Mouse (Mus musculus): Measurements from ENCODE around the gene Gsg1l. TPM values are rescaled to one million over a fixed set of nuclear protein-coding genes. Genes with fewer than 3 reads are reported as not detected.

Gsg1l gene
- polyA plus RNA-seq, 2 experiments: 0.07 TPM; not detected in 1

DNA sequence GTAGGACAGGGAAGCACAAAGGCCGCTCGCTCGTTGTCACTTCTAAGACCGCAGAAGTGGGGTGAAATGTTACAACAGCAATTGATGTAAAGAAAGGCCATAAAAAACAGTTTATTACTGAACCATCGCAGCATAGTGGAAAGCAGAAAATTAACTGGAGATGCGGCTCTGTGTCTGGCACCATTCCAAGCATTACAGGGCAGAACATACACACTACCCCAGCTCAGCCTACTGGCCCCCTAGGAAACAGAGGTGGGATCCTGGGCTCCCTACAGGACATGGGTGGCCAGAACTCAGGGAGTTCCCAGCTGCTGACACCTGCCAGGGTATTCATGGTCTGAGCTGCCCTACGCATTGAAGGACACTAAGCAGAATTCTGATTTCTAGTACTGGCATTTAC lies 23.3 kb downstream of the Gsg1l start:
- no peak for TF ChIP-seq CTCF (IDR thresholded peaks at IDR 0.05; ENCODE audit: low read depth)
- TF ChIP-seq EP300 (IDR thresholded peaks at IDR 0.05; ENCODE audit: low read depth): no peak
- no peak overlapping the region for H3K9ac ChIP-seq (replicated peaks)
- H3K4me3 ChIP-seq (ENCODE audit: insufficient read depth in 1 of 2, low read depth in 2 of 2, low read length in 2 of 2): no peak overlapping the region
- no peaks in the 10 kb centered on the region; the same call in 1 of the 2 replicates for H3K27me3 ChIP-seq (ENCODE audit: control insufficient read depth, insufficient read depth, low read length)
- ATAC-seq (ENCODE audit: insufficient read depth) (no peak), DNase-seq (ENCODE audit: low read depth in 3 of 3, low spot score in 3 of 3) (no peak)
- WGBS (ENCODE audit: insufficient replicate concordance): 66% methylated on average over 7 of the region's 7 CpGs
- no peaks in the 10 kb centered on the region for H3K9me3 ChIP-seq (ENCODE audit: control insufficient read depth, low read length)
- H3K4me2 ChIP-seq (ENCODE audit: low read depth): no peak overlapping the region
- H3K27ac ChIP-seq: no peak overlapping the region
- H3K36me3 ChIP-seq (replicated peaks; ENCODE audit: control insufficient read depth, insufficient read depth, low read depth): no peaks in the 10 kb centered on the region
- no peaks in the 10 kb centered on the region for H3K4me1 ChIP-seq (replicated peaks; ENCODE audit: control insufficient read depth in 2 of 2, insufficient read depth in 2 of 2, low read length in 1 of 2)

DNA sequence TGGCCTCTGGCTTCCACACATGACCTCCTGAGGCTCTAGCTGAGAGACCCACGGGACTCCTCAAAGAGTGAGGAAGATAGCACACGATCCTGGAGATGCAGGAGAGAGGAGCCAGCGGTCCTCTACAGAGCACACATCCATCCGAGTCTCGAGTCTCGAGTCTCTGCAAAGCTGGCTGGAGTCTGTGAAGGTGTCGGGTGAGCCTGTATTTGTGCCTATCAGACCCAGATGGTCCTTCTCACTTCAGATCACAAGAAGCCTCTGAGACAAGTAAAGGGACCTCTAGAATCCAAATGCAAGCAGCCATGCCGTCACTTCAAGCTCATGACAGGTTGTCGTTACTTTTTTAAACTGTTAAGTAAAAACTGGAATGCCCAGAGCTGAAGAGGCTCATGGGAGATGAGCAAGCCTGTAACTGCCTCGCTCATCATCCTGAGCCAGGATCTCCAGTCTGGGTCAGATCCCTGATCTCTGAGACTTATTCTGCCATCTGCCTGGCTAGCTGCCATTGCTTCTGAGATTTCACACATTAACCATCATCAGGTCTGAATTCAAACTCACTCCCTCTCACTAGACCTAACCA lies 24.8 kb downstream of the Gsg1l start:
- no peaks in the 10 kb centered on the region for H3K36me3 ChIP-seq (replicated peaks; ENCODE audit: control insufficient read depth, insufficient read depth, low read depth)
- 45% methylated on average over 10 of the region's 10 CpGs for WGBS (ENCODE audit: insufficient replicate concordance)
- no peak overlapping the region for H3K27ac ChIP-seq
- DNase-seq (ENCODE audit: low read depth in 3 of 3, low spot score in 3 of 3) (no peak), ATAC-seq (ENCODE audit: insufficient read depth) (no peak)
- H3K27me3 ChIP-seq (ENCODE audit: control insufficient read depth, insufficient read depth, low read length): no peaks in the 10 kb centered on the region; the same call in 1 of the 2 replicates
- no peak overlapping the region for H3K4me3 ChIP-seq (ENCODE audit: insufficient read depth in 1 of 2, low read depth in 2 of 2, low read length in 2 of 2)
- TF ChIP-seq EP300 (IDR thresholded peaks at IDR 0.05; ENCODE audit: low read depth) (no peak), CTCF (IDR thresholded peaks at IDR 0.05; ENCODE audit: low read depth) (no peak)
- no peak overlapping the region for H3K4me2 ChIP-seq (ENCODE audit: low read depth)
- no peaks in the 10 kb centered on the region for H3K9me3 ChIP-seq (ENCODE audit: control insufficient read depth, low read length)
- H3K4me1 ChIP-seq (replicated peaks; ENCODE audit: control insufficient read depth in 2 of 2, insufficient read depth in 2 of 2, low read length in 1 of 2): no peaks in the 10 kb centered on the region
- H3K9ac ChIP-seq (replicated peaks): no peak overlapping the region

DNA sequence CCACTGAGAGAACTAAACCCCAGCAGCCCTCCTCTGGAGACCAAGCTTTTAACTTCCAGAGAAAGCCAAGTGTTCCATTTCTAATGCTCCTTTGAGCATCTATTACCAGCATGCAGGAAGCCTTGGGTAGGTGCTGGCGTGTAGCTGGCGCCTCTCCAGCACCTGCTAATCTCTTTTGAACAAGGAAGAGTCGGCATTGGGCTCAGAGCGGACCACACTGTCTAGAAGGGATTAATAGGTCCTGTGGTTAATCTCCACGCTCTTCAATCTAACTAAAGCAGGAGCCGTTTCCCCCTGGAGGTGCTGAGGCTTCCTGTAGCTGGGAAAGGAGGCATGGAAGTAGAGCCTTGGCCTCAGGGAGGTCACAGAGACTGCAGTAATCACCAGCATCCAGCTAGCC lies 27.6 kb downstream of the Gsg1l start:
- DNase-seq (ENCODE audit: low read depth in 3 of 3, low spot score in 3 of 3): no peak
- Histone ChIP-seq H3K9me3 (ENCODE audit: control insufficient read depth, low read length) (no peaks in the 10 kb centered on the region), H3K27me3 (ENCODE audit: control insufficient read depth, insufficient read depth, low read length) (no peaks in the 10 kb centered on the region; the same call in 1 of the 2 replicates), H3K9ac (replicated peaks) (no peak overlapping the region), H3K27ac (no peak overlapping the region), H3K4me2 (ENCODE audit: low read depth) (no peak overlapping the region), H3K36me3 (replicated peaks; ENCODE audit: control insufficient read depth, insufficient read depth, low read depth) (no peaks in the 10 kb centered on the region), H3K4me1 (replicated peaks; ENCODE audit: control insufficient read depth in 2 of 2, insufficient read depth in 2 of 2, low read length in 1 of 2) (no peaks in the 10 kb centered on the region), H3K4me3 (ENCODE audit: insufficient read depth in 1 of 2, low read depth in 2 of 2, low read length in 2 of 2) (no peak overlapping the region)
- 40% methylated on average over 6 of the region's 6 CpGs for WGBS (ENCODE audit: insufficient replicate concordance)
- ATAC-seq (ENCODE audit: insufficient read depth): no peak
- TF ChIP-seq CTCF (IDR thresholded peaks at IDR 0.05; ENCODE audit: low read depth): no peak
- TF ChIP-seq EP300 (IDR thresholded peaks at IDR 0.05; ENCODE audit: low read depth): no peak

DNA sequence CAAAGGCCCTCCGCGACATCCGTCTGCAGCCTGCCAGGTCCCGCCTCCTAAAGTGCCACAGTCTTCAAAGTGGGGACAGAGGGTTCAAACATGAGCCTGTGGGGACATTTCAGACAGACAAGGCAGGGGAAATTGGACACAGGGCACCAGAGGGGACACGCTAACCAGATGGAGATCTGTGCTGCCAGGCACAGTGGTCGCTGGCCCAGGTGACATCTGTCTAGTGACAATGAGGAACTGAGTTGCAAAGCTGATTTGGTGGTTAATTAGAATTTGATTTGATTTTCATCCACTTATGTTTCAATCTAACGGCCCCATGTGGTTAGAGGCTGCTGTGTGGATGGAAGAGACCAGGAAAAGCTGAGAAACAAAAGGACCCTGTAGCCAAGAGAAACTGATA lies 28.6 kb downstream of the Gsg1l start:
- Histone ChIP-seq H3K9me3 (ENCODE audit: control insufficient read depth, low read length) (no peaks in the 10 kb centered on the region), H3K4me3 (ENCODE audit: insufficient read depth in 1 of 2, low read depth in 2 of 2, low read length in 2 of 2) (no peak overlapping the region), H3K27me3 (ENCODE audit: control insufficient read depth, insufficient read depth, low read length) (no peaks in the 10 kb centered on the region; the same call in 1 of the 2 replicates), H3K4me2 (ENCODE audit: low read depth) (no peak overlapping the region), H3K36me3 (replicated peaks; ENCODE audit: control insufficient read depth, insufficient read depth, low read depth) (no peaks in the 10 kb centered on the region), H3K27ac (no peak overlapping the region), H3K9ac (replicated peaks) (no peak overlapping the region), H3K4me1 (replicated peaks; ENCODE audit: control insufficient read depth in 2 of 2, insufficient read depth in 2 of 2, low read length in 1 of 2) (no peaks in the 10 kb centered on the region)
- TF ChIP-seq EP300 (IDR thresholded peaks at IDR 0.05; ENCODE audit: low read depth) (no peak), CTCF (IDR thresholded peaks at IDR 0.05; ENCODE audit: low read depth) (no peak)
- 66% methylated on average over 7 of the region's 7 CpGs for WGBS (ENCODE audit: insufficient replicate concordance)
- DNase-seq (ENCODE audit: low read depth in 3 of 3, low spot score in 3 of 3) (no peak), ATAC-seq (ENCODE audit: insufficient read depth) (no peak)

DNA sequence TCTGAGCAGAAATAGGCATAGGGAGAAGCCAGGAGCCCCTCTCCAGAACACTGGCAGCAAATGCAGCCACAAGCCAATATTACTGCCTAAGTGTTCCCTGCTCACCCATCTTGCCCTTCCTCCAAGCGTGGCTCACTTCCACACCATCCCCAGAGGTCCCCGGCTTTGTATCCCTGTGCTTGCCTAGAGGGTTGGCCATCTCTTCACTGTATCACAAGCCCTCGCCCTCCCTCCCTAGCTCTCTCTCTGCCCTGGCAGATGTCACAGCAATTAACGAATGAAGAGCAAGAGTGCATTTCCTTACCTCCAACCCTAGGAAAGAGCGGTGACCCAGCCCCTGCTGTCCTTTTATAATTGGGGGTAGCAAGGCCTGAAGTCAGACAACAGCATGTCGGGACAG lies 30.3 kb downstream of the Gsg1l start:
- no peak for ATAC-seq (ENCODE audit: insufficient read depth)
- no peak overlapping the region for H3K9ac ChIP-seq (replicated peaks)
- H3K27me3 ChIP-seq (ENCODE audit: control insufficient read depth, insufficient read depth, low read length): no peaks in the 10 kb centered on the region; the same call in 1 of the 2 replicates
- H3K9me3 ChIP-seq (ENCODE audit: control insufficient read depth, low read length): no peaks in the 10 kb centered on the region
- TF ChIP-seq EP300 (IDR thresholded peaks at IDR 0.05; ENCODE audit: low read depth): no peak
- no peak for TF ChIP-seq CTCF (IDR thresholded peaks at IDR 0.05; ENCODE audit: low read depth)
- no peaks in the 10 kb centered on the region for H3K4me1 ChIP-seq (replicated peaks; ENCODE audit: control insufficient read depth in 2 of 2, insufficient read depth in 2 of 2, low read length in 1 of 2)
- WGBS (ENCODE audit: insufficient replicate concordance): 39% methylated on average over 6 of the region's 6 CpGs
- DNase-seq (ENCODE audit: low read depth in 3 of 3, low spot score in 3 of 3): no peak
- H3K27ac ChIP-seq: no peak overlapping the region
- no peak overlapping the region for H3K4me3 ChIP-seq (ENCODE audit: insufficient read depth in 1 of 2, low read depth in 2 of 2, low read length in 2 of 2)
- H3K36me3 ChIP-seq (replicated peaks; ENCODE audit: control insufficient read depth, insufficient read depth, low read depth): no peaks in the 10 kb centered on the region
- no peak overlapping the region for H3K4me2 ChIP-seq (ENCODE audit: low read depth)

Data from liver, embryonic 14.5 days (tissue).